Mouse (Mus musculus) heart, embryonic 10.5 days (tissue): ENCODE results near the gene Marveld1. TPM values are rescaled to one million over a fixed set of nuclear protein-coding genes. Genes with fewer than 3 reads are reported as not detected.

Experiments used
- DNase-seq: peaks from one replicate; pipeline ENCODE4 v3.0.0-alpha.2; 2017; ENCODE audit warnings: low spot score
- H3K27ac ChIP-seq: fragments of 300-500 bp; sonication (generic); 2 replicates; pipeline ENCODE4 v1.5.1; 2016; ENCODE audit warnings: mild to moderate bottlenecking
- H3K27me3 ChIP-seq: fragments of 300-500 bp; sonication (generic); 2 replicates; pipeline ENCODE4 v1.6.1; 2016; ENCODE audit warnings: mild to moderate bottlenecking; ENCODE audit not compliant: poor library complexity, insufficient read depth, severe bottlenecking
- H3K36me3 ChIP-seq: fragments of 300-500 bp; sonication (generic); 2 replicates; pipeline ENCODE4 v1.6.1; 2016; ENCODE audit warnings: mild to moderate bottlenecking, moderate library complexity
- H3K4me1 ChIP-seq: fragments of 300-500 bp; sonication (generic); 2 replicates; pipeline ENCODE4 v1.6.1; 2016; ENCODE audit warnings: mild to moderate bottlenecking
- H3K4me3 ChIP-seq: fragments of 300-500 bp; sonication (generic); 2 replicates; pipeline ENCODE4 v1.5.1; 2016; ENCODE audit warnings: mild to moderate bottlenecking, moderate library complexity
- H3K9me3 ChIP-seq: fragments of 300-500 bp; sonication (generic); 2 replicates; pipeline ENCODE4 v1.6.1; 2016; ENCODE audit warnings: mild to moderate bottlenecking, moderate library complexity
- WGBS: fragments of 180-500 bp; shearing (Covaris S2); methylation state at CpG from one replicate; pipeline ENCODE4 v1.1.7; 2016; 5-methylcytosine and 5-hydroxymethylcytosine counted together
- polyA plus RNA-seq: library from polyadenylated mRNA; unstranded; fragments of >200 nt; fragmentation: Nextera tagmentation; extraction: Ambion mirVana; gene quantifications from 2 replicates; pipeline ENCODE4 v1.2.1, GENCODE M21; 2016

The Marveld1 gene
- polyA plus RNA-seq, 1 experiment from 2014 or later, result 6.5 TPM

DNA sequence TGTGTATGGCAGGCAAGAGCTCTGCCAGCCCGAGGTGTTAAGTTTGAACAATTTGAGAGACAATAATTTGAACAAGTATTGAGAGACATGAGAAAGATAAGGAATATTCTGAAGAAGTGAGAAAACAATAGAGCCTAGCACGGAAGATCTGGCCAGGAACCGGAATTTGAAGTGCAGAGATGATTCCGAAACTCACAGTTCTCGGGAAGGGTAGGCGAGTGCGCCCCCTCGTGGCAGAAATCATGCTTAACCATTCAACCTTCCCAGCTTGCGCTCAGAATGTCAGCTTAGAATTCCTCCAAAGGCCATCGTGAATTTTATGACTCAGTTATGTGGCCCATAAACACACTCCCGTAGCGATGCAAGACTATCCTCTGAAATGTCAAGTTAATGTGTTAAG is 18.9 kb downstream of the Marveld1 start:
- H3K27me3 ChIP-seq, result peaks cover 34% of the 10 kb centered on the region
- peaks cover 4% of the 10 kb centered on the region for H3K4me1 ChIP-seq
- peak overlapping the region; percentile 39 for H3K4me3 ChIP-seq
- DNase-seq, result peak; percentile 87
- no peaks in the 10 kb centered on the region for H3K36me3 ChIP-seq
- peak overlapping the region; percentile 60; the same call in 1 of the 2 replicates for H3K27ac ChIP-seq
- no peaks in the 10 kb centered on the region for H3K9me3 ChIP-seq
- WGBS, result 5% methylated on average over 12 of the region's 12 CpGs

DNA sequence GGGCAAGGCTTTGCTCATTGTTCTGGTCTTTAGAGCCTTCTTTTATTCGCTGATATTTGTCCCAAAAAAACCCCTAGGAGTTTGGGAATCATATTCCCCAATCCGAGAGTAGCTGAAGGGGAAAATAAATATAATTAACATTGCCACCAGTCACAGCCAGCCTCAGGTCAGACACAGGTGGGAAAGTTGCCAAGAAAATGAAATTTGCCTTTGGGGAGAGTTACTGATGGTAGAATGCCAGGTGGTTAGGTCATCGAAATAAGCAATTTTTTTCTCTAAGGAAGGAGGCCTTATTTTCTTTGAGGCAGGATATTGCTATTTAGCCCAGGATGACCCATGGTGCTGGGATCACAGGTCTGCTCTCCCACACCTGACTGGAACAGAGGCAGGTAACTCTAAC is 19.6 kb downstream of the Marveld1 start:
- Histone ChIP-seq H3K4me1 (peaks cover 10% of the 10 kb centered on the region), H3K9me3 (no peaks in the 10 kb centered on the region), H3K4me3 (no peak overlapping the region), H3K27ac (no peak overlapping the region), H3K36me3 (no peaks in the 10 kb centered on the region), H3K27me3 (peaks cover 34% of the 10 kb centered on the region)
- WGBS, result 43% methylated on average over 3 of the region's 3 CpGs
- DNase-seq, result no peak

DNA sequence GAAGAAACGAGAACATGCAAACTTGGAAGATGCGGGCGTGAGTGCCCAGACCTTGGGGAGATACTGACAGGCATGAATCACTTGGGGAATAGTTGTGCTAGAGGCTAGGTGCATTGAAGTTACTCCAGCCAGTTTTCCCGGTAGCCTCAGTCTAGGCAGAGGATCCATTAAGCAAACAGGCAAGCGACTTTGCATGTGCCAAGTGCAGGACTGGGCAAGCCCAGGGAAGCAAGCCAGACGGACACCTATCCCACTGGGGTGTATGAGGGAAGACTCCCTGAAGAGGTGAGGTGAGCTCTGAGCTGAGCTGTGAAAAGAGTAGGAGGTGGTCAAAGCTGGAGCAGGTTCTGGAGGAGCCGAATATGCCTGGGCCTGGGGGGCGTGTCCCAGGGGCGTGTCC is 20.3 kb downstream of the Marveld1 start:
- H3K4me3 ChIP-seq, result no peak overlapping the region
- peaks cover 34% of the 10 kb centered on the region for H3K27me3 ChIP-seq
- H3K36me3 ChIP-seq, result no peaks in the 10 kb centered on the region
- no peak for DNase-seq
- H3K4me1 ChIP-seq, result peaks cover 13% of the 10 kb centered on the region
- WGBS, result 59% methylated on average over 9 of the region's 9 CpGs
- H3K27ac ChIP-seq, result no peak overlapping the region
- H3K9me3 ChIP-seq, result no peaks in the 10 kb centered on the region

DNA sequence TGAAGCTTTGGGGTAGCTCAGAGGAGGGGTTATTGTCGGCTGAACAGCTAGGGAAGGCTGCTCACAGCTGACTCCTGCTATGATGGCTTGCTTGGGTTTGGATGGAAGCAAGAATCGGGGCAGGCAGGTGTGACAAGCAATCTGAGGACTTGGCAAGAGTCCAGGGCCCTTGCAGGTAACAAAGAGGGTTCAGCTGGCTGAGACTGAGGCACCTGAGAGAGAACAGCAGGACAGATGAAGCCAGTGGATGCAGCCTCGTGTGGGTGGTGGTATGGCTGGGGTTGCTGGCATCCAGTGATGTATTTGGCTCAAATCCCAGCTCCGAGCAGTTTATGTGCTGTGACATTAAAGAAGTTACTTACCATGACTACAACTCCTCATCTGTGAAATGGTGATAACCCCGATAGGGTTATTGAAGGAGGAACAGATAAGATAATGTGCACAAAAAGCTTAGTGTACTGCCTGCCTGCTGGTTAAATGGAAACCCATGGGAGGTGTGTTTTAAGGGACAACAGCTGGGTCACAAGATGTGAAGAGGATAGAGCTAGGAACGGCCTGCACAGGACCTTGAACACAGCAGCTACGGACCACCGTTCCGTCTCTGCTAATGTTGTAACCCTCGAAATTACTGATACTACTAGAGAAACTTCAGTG is 22.2 kb downstream of the Marveld1 start:
- Histone ChIP-seq H3K4me1 (peaks cover 13% of the 10 kb centered on the region), H3K27ac (no peak overlapping the region), H3K27me3 (peaks cover 34% of the 10 kb centered on the region), H3K9me3 (no peaks in the 10 kb centered on the region), H3K4me3 (no peak overlapping the region), H3K36me3 (no peaks in the 10 kb centered on the region)
- no peak for DNase-seq
- 67% methylated on average over 10 of the region's 10 CpGs for WGBS

DNA sequence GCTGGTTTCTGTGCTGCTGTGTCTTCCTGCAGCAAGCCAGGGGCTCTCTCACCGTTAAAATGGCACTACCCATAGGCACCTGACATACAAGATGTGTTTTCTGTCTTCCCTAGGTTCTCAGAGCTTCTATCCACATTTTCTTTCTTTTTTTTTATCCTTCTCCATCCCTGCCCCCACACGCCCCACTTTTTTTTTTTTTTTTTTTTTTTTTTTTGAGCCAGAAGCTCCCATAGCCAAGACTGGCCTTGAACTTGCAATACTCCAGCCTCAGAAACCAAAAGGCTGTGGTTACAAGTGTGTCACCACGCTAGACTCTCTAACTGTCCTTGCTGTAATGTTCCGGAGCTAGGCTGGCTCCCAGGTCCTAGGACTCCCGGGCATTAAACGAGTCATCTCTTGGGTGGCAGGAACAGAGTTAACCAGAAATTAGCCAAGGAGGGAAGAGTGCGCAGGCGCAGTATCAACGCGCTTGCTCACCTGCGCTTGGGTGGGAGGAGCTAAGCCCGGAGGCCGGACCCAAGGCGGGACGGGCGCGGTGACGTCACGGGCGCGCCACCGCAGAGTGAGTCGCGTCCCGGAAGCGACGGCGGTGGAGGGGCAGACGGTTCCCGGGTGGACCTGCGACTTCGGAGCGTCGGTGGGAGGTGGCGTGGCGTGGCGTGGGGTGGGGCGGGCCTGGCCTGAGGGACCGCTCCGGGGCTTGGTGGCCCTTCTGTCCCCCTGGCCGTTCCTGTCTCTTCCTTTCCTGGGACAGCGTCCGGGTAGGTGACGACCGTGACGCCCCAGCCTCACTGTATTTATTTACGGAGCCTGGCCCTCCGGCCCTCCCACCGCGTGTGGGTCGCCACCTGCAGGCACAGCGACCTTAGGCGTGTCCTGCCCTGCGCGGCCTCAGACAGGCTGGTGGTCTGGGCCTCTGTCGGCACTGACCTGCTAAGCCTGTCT is 23.1 kb downstream of the Marveld1 start:
- Histone ChIP-seq H3K9me3 (no peaks in the 10 kb centered on the region), H3K27me3 (peaks cover 30% of the 10 kb centered on the region), H3K27ac (peak overlapping the region; percentile 89), H3K4me1 (peaks cover 13% of the 10 kb centered on the region), H3K4me3 (peak overlapping the region; percentile 98), H3K36me3 (no peaks in the 10 kb centered on the region)
- DNase-seq, result peak; percentile 96
- WGBS, result 2% methylated on average over 56 of the region's 56 CpGs

DNA sequence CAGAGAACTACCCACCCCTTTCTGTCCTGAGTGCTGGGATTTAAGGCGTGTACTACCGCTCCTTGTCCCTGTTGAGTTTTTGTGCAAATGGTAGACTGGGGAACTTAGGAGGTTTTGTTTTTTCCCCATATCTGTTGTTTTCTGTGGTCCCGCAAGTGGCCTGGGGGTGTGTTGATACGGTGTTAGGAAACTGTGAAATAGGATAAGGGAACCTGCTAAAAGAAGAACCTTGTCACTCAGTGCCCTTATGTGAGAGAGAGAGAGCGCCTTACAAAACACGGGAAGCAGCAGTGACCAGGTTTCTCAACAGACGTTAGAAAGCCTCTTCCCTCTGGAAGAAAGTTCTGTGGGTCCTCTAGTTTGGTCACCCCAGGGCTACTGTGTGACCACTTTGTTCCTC is 29.6 kb downstream of the Marveld1 start:
- DNase-seq, result no peak
- WGBS, result 73% methylated on average over 7 of the region's 7 CpGs

DNA sequence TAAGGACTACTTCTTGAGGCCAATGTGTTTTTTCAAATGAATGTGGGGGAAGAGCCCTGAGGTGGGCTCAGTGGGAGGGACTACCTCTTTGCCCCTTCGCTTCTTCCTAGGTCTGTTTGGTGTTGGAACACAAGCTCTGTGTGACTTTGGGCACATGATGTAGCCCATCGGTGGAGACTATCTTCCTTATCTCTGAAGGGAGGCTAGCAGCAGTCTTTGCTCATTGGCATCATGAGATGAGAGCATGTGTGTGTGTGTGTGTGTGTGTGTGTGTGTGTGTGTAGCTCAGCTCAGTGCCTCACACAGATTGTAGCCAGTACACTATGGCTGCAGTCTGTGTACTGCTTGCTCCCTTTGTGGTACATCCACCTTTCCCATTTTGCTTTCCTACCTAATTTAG is 30.3 kb downstream of the Marveld1 start:
- Histone ChIP-seq H3K9me3 (no peaks in the 10 kb centered on the region), H3K4me3 (no peak overlapping the region), H3K4me1 (no peaks in the 10 kb centered on the region), H3K27ac (no peak overlapping the region), H3K27me3 (no peaks in the 10 kb centered on the region), H3K36me3 (peaks cover 37% of the 10 kb centered on the region)
- WGBS, result 73% methylated on average over 2 of the region's 2 CpGs
- no peak for DNase-seq

More for the DNA sequence above, 29.6 kb downstream of the Marveld1 start:
- no peaks in the 10 kb centered on the region for H3K27me3 ChIP-seq
- H3K27ac ChIP-seq, result no peak overlapping the region
- no peak overlapping the region for H3K4me3 ChIP-seq
- no peaks in the 10 kb centered on the region for H3K9me3 ChIP-seq
- H3K36me3 ChIP-seq, result peaks cover 33% of the 10 kb centered on the region
- H3K4me1 ChIP-seq, result peaks cover 2% of the 10 kb centered on the region; the same call in 1 of the 2 replicates

DNA sequence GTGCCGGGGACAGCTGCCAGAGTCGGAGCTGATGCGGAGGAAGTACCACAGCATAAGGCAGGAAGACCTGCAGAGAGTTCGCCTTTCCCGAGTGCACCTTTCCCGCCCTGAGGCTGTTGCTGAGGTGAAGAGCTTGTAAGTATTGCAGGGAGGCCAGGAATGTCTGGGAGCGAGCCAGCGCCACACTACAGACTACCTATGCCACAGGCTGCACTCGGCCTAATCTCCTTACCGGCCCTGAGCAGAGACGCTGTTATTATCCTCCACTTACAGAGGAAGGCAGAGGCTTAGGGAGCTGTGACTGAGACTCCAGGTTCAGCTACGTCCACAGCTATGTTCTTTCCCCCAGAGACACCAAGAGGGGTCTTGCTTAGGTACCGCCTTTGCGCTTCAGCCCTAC is 32.2 kb downstream of the Marveld1 start:
- Histone ChIP-seq H3K4me3 (no peak overlapping the region), H3K9me3 (no peaks in the 10 kb centered on the region), H3K36me3 (peaks cover 54% of the 10 kb centered on the region), H3K27ac (no peak overlapping the region), H3K27me3 (no peaks in the 10 kb centered on the region), H3K4me1 (0 out of 2 replicates have a peak, but pooled peaks cover 4% of the 10 kb centered on the region)
- peak; percentile 71 for DNase-seq
- whole genome bisulfite sequencing, result 88% methylated on average over 14 of the region's 14 CpGs

DNA sequence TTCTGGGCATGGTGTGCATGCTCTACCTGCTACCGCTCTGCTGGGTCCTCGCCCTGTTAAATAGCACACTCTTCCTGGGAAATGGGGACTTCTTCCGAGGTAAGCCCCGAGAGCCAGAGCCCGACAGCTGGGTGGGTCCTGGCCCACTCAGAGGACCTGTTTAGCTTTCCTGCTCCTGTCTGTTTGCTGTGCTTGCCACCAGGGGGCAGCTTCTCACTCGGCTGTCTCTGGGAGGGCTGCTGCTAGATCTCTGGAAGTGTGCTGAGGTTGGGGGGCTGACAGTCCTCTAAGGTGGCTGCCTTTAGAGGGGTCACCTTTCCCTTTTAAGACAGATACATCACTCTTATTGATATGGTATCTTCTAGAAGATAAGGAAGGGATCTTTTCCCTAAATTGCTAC is 35.5 kb downstream of the Marveld1 start:
- 0 out of 2 replicates have a peak, but pooled peaks cover 4% of the 10 kb centered on the region for H3K4me1 ChIP-seq
- H3K9me3 ChIP-seq, result no peaks in the 10 kb centered on the region
- peaks cover 64% of the 10 kb centered on the region for H3K36me3 ChIP-seq
- 56% methylated on average over 6 of the region's 6 CpGs for WGBS
- no peaks in the 10 kb centered on the region for H3K27me3 ChIP-seq
- H3K4me3 ChIP-seq, result no peak overlapping the region
- no peak overlapping the region for H3K27ac ChIP-seq
- peak; percentile 61 for DNase-seq

DNA sequence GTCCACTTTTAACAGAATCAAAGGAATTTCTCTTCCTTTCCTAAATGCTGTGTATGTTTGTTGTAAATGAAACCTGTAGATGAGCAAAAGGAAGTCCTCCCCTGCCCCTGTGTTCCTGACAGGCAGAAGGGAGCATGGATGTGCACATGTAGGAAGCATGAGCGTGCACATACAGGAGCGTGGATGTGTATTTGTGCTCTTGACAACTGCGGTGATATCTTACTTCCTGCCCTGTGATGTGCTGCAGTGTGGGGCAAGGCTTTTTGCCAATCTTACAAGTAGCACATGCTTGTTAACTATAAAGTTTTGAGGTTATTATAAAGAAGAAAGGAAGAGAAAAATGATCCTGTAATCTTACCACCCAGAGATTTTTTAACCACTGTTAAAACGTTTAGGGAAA is 42.5 kb downstream of the Marveld1 start:
- 76% methylated on average over 4 of the region's 4 CpGs for WGBS
- Histone ChIP-seq H3K27me3 (no peaks in the 10 kb centered on the region), H3K9me3 (no peaks in the 10 kb centered on the region), H3K27ac (no peak overlapping the region), H3K36me3 (peaks cover 46% of the 10 kb centered on the region), H3K4me3 (no peak overlapping the region), H3K4me1 (peaks cover 7% of the 10 kb centered on the region; the same call in 1 of the 2 replicates)
- DNase-seq, result no peak

DNA sequence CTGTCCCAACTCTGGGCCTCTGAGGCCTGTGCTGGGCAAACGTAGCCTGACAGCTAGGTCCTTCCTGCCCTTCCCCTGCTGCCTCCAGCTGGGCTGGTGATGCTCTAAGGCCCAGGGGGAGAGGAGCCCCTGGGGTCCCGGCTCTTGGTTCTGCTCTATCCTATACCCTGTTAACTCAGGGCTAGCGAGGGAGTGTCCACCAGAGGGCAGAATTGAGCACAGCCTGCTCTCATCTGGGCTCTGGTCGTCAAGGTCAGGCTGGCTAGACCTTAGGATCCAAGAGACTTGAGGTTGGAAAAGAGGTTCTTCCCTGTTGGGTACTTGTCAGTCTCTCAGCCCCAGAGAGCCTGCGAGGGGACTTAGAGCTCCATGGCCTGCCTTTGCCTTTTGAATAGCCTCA is 43.3 kb downstream of the Marveld1 start:
- Histone ChIP-seq H3K36me3 (peaks cover 38% of the 10 kb centered on the region), H3K4me1 (peaks cover 7% of the 10 kb centered on the region; the same call in 1 of the 2 replicates), H3K27ac (no peak overlapping the region), H3K4me3 (no peak overlapping the region), H3K9me3 (no peaks in the 10 kb centered on the region), H3K27me3 (no peaks in the 10 kb centered on the region)
- WGBS, result 13% methylated on average over 5 of the region's 5 CpGs
- no peak for DNase-seq

DNA sequence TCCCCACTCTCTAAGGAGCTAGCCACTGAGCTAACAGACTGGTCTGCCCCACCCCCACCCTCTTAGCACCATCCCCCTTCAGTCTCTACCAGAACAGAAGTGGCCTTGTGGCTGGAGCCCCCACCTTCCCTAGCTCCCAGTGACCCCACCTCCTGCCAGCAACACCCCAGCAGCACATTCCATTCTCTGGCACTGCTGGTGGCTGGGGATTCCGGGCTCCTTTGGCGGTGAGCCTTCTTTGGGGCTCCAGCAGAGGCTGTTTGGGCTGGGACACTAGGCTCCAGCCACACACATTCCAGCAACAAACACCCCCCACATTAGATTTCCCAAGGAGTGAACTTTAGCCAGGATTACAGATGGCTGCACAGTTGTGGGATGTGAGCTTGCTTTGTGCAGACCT is 46.1 kb downstream of the Marveld1 start:
- H3K27me3 ChIP-seq, result peaks cover 5% of the 10 kb centered on the region
- 0 out of 2 replicates have a peak overlapping the region, but pooled peaks have one; percentile 29 for H3K27ac ChIP-seq
- peaks cover 29% of the 10 kb centered on the region for H3K36me3 ChIP-seq
- 65% methylated on average over 2 of the region's 2 CpGs for WGBS
- peaks cover 10% of the 10 kb centered on the region; the same call in 1 of the 2 replicates for H3K4me1 ChIP-seq
- H3K4me3 ChIP-seq, result no peak overlapping the region
- DNase-seq, result no peak
- H3K9me3 ChIP-seq, result no peaks in the 10 kb centered on the region

DNA sequence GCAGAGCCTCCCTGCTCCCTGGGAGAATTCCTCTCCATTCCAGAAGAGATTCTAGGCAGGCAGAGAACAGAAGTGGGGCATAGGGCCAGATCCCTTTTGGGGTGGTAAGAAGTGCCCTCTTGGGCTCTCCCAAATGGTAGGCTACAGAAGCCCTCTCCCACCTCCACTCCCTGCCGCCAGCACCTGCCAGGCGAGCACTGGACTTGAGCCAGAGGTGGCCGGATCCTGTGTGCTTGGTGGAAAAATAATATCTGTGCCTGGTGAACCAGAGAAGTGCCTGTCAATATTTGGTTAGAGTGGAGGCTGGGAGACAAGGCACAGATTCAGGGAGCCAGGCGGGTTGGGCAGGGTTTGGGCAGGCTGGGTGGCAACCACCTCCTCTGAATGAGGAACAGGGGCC is 49.2 kb downstream of the Marveld1 start:
- 75% methylated on average over 4 of the region's 4 CpGs for WGBS
- H3K4me3 ChIP-seq, result no peak overlapping the region
- peaks cover 31% of the 10 kb centered on the region for H3K4me1 ChIP-seq
- no peaks in the 10 kb centered on the region for H3K9me3 ChIP-seq
- H3K27me3 ChIP-seq, result peaks cover 36% of the 10 kb centered on the region
- no peak for DNase-seq
- no peak overlapping the region for H3K27ac ChIP-seq
- H3K36me3 ChIP-seq, result peaks cover 15% of the 10 kb centered on the region; the same call in 1 of the 2 replicates
